Mouse (Mus musculus): ENCODE results near the gene Nipal4.

Gene Nipal4

GRCm38 (mm10) chr11:46168506-46168905 is 2.2 kb upstream of the Nipal4 start:
- DNase-seq (ENCODE audit: low read depth, low spot score): no peak

GRCm38 (mm10) chr11:46157462-46157861 is 8.8 kb downstream of the Nipal4 start:
- no peak for DNase-seq (ENCODE audit: low read depth, low spot score)

- DNase-seq (ENCODE audit: low read depth, low spot score): no peak
Observed at GRCm38 (mm10) chr11:46156945-46157344, 9.4 kb downstream of the Nipal4 start.

GRCm38 (mm10) chr11:46146619-46147018 is 19.7 kb downstream of the Nipal4 start:
- no peak for DNase-seq (ENCODE audit: low read depth, low spot score)

- no peak for DNase-seq (ENCODE audit: low read depth, low spot score)
Observed at GRCm38 (mm10) chr11:46145163-46145875, 21.0 kb downstream of the Nipal4 start.

GRCm38 (mm10) chr11:46143342-46143741 is 23.0 kb downstream of the Nipal4 start:
- DNase-seq (ENCODE audit: low read depth, low spot score): no peak

- no peak for DNase-seq (ENCODE audit: low read depth, low spot score)
Observed at GRCm38 (mm10) chr11:46134899-46135298, 31.4 kb downstream of the Nipal4 start.

- DNase-seq (ENCODE audit: low read depth, low spot score): no peak
Observed at GRCm38 (mm10) chr11:46131022-46131986, 35.0 kb downstream of the Nipal4 start.

GRCm38 (mm10) chr11:46128548-46128945 is 37.8 kb downstream of the Nipal4 start:
- DNase-seq (ENCODE audit: low read depth, low spot score): peak; percentile 83

- no peak for DNase-seq (ENCODE audit: low read depth, low spot score)
Observed at GRCm38 (mm10) chr11:46127621-46128547, 38.4 kb downstream of the Nipal4 start.

GRCm38 (mm10) chr11:46126827-46127410 is 39.4 kb downstream of the Nipal4 start:
- no peak for DNase-seq (ENCODE audit: low read depth, low spot score)

- DNase-seq (ENCODE audit: low read depth, low spot score): no peak
Observed at GRCm38 (mm10) chr11:46126317-46126716, 40.0 kb downstream of the Nipal4 start.

- DNase-seq (ENCODE audit: low read depth, low spot score): no peak
Observed at GRCm38 (mm10) chr11:46125835-46126229, 40.5 kb downstream of the Nipal4 start.

GRCm38 (mm10) chr11:46125093-46125834 is 41.0 kb downstream of the Nipal4 start:
- DNase-seq (ENCODE audit: low read depth, low spot score): peak; percentile 80

GRCm38 (mm10) chr11:46123328-46123866 is 42.9 kb downstream of the Nipal4 start:
- no peak for DNase-seq (ENCODE audit: low read depth, low spot score)

- no peak for DNase-seq (ENCODE audit: low read depth, low spot score)
Observed at GRCm38 (mm10) chr11:46122875-46123274, 43.4 kb downstream of the Nipal4 start.

GRCm38 (mm10) chr11:46121666-46122065 is 44.6 kb downstream of the Nipal4 start:
- DNase-seq (ENCODE audit: low read depth, low spot score): peak; percentile 80

- DNase-seq (ENCODE audit: low read depth, low spot score): no peak
Observed at GRCm38 (mm10) chr11:46120084-46120483, 46.2 kb downstream of the Nipal4 start.

- DNase-seq (ENCODE audit: low read depth, low spot score): peak; percentile 73
Observed at GRCm38 (mm10) chr11:46119624-46120023, 46.7 kb downstream of the Nipal4 start.

GRCm38 (mm10) chr11:46116510-46116909 is 49.8 kb downstream of the Nipal4 start:
- no peak for DNase-seq (ENCODE audit: low read depth, low spot score)

Measured in ZHBTc4 (cell line).